Mouse (Mus musculus): Measurements from ENCODE around the gene Rif1.
A peak's percentile ranks its signal among the peaks of the same experiment; 100 is the strongest.

The Rif1 gene

DNA sequence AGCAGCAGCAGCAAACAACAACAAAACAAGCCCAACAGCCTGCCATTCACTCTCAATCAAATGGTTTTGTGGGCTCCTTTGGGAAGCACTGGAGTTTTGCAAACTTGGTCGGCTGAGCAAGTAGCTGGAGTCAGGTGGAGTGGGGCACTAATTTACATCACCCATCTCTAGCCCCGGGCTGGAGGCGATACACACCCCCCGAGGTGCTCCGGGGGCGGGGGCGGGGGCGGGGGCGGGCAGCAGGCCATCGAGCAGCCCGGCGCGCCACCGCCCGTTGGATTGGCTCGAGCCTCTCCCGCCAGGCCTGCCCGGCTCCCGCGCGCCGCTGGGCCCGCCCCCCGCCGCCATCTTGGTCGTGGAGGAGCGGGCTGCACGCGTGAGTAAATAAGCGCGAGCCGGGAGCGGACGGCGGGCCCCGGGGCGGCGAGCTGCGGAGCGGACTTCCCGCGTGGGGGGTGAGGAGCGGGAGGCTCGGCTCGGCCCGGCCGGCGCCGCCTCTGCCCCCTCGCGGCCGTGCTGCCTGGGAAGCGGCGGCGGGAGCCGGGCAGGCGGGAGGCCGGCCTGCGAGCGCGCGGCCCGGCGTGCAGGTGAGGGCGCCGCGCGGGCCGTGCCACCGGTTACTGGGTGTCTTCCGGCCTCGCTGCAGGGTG, at the start of gene Rif1:
Rif1 (plus strand) TSS at position 342 of the 650 bp plus-strand sequence.
- DNase-seq = peak; percentile 90

DNA sequence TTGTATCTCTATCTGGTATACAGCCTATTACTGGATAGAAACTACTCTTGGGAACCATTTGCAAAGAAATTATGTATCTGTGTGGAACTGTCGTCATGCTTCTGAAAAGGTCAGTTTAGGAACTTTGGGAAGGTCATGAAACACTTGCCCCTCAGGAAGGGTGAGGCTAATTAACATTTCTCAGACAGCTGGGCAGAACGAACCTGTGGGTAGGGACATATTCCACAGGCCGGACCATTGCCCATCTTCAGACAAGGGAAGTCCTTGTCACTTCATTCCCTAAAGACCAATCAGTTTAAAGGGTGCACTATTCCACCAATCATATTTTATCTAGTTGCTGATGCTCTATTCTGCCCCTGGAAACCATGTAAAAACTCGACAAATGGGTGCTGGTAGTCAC, 45.6 kb upstream of the Rif1 start:
- DNase-seq = no peak

DNA sequence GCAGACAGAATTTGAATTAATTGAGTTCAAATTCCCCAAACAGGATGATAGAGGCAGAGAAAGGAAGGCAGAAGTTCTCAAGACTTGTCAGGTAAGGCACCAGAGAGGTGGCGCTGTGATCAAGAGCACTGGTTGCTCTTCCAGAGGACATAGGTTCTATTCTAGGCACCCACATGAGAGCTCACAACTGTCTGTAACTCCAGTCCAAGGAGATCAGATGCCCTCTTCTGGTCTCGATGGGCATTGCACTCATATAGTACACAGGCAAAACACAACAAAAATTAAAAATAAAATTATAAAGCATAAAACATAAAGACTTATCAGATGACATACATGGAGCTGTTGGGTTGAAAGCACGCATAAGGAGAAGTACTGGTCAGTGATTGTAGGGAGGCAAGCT, 43.2 kb upstream of the Rif1 start:
- no peak for DNase-seq

DNA sequence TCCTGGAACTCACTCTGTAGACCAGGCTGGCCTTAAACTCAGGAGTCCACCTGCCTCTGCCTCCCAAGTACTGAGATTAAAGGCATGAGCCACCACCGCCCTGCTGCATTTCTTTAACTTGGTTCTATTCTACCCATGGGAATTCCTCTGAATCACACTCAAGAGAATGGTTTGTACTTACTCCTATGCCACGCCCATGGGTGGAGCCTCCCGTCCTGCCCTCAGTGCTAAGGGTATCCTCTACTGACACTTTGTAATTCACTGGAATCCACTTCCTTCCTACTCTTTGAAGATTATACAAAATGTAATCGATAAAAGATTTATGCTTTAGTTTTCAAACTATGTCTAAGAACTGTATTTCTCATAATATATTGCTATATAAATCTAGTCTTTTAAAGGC, 41.1 kb upstream of the Rif1 start:
- no peak for DNase-seq

DNA sequence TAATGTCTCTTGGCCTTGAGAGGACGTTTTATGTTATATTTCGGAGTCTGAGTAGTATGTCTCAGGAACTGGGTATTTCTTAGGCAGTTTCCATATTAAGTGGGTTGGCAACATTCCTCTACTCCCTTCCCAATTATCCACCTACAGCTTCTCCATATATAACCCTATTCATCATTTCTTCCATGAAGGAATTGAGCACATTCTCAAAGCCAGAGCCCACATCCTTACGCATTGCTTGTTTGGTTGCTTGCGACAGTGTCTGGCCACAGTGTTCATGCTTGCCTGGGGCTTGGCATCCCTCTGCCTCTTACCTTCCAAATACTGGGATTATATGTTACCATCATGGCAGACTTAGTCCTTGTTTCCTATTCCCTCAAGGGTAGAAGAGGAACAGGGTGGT, 38.0 kb upstream of the Rif1 start:
- DNase-seq = no peak

DNA sequence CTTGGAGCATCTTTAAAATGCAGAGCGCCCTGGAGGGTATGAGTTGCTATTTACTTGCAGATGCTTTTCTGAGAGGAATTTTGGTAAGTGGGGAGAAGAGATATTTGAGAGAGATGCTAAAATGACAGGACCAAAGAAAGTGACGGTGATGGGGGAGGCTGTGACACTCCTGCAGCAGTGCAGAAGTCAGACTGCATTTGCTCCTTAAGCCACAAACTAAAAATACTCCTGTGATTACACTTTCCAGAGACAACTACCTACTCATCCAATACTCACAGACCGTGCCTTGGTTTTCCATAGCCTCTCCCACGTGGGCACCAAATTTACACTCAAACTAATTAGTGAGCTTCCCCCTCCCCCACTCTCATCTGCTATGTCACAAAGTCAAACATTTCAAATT, 37.5 kb upstream of the Rif1 start:
- no peak for DNase-seq

DNA sequence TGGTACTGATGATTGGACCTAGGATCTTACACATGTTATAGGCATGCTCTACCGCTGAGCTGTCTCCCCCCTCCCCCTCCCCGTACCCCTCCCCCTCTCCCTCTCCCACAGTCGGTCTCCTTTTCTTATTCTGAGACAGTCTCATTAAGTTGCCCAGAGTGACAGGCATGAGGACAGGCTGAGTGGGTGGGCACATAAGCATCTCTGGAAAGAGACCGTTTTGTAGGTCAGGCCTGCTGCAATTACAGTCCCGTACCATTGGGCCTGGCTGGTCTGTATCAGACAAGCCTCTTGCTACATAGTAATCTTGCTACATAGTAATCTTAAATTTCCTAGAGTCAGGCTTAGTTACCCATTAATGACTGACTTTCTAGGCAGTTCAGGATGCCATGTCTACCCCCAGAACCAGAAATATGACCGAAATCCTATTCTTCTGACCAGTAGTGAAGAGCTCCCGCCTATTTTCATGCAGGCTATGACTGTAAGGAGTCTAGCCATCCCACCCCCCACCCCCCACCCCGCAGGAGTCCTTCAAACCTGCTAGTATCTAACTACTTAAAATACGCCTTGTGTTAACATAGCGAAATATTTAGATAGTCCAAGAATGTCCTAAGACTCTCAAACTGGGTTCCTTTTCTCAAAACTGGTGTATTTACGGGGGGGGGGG, 35.6 kb upstream of the Rif1 start:
- no peak for DNase-seq

DNA sequence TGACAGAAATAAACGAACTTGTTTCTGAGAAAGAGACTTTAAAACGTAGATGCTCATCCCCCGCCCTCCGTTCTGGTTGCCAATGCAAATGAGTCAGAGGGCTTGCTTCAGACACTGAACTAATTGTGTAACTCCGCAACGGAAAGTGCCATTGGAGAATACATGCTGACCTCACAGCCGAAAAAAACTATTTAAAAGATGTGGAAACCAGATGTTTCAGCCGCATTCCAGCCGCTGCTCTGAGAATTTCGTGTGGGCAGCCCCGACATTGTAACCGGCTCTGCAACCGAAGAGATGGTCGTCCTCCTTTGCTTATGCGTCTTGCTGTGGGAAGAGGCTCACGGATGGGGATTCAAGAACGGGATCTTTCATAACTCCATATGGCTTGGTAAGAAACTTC, 34.8 kb upstream of the Rif1 start, which contains the start of gene Tnfaip6:
Tnfaip6 (plus strand) TSS at position 128 of the 400 bp plus-strand sequence.
- DNase-seq = peak; percentile 17

DNA sequence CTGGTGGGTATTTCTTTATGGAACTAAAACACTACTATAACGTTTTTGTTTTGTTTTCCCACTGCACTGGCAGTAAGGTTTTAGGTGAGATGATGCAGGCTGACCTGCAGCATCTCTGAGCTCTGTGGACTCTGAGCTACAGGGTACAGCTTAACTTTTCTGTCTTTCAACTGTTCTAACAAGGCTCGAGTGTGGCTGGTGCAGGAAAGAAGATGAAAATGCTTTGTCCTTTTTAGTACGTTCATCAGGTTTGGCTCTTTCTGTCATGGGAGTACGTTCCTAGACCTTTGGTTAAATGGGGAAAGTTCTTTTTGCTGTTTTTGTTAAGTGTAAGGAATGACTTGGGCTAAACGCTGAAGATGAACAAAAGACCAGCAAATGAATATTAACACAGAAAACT, 34.1 kb upstream of the Rif1 start:
- no peak for DNase-seq

DNA sequence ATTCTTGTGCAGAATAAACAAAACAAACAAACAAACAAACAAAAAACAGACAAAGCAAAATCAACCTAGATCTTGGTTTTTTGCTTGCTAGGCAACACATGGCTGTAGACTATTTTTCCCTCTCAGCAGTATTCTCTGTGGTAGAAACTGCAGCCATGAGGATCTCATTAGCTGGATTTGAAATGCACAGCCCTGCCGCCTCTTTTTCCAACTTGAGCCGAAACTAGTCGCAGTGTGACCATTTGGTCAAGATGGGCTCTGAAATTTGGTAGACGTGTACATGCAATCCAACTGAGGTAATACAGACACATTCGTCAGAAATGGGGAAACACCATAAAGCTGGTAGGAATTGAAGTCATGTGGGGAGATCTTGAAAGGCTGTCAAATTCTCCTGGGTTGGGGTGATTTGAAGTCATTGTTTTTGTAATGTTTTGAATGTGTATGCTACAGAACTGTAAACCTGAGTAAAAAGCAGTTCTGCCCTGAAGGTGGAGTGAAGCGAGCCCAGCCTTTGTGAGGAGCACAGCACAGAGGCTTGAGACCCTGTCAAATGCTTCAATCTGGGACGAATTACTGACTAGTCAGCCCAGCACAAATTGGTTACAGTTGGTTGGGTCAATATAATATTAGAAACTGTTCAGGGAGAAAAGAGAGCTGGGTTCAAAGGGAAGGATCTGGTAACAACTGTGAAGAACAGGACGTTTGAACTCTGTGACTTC, 33.4 kb upstream of the Rif1 start:
- no peak for DNase-seq

DNA sequence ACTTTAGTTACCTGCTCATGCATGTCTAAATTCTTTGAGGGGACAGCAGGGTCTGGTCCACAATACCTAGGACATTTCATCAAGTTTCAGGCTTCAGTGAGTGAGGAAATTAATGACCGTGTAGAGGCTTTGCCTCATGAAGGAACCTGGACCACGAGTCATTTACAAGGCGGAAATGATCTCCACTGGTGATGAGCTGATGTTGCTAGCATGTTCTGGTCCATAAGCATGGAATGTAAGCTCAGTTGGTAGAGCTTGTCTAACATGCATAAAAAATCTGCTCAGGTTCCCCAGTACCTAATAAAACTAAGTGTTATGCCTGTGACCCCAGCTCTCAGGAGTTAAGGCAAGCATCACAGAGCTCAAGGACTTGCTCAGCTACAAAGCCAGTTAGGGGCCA, 30.5 kb upstream of the Rif1 start:
- no peak for DNase-seq

DNA sequence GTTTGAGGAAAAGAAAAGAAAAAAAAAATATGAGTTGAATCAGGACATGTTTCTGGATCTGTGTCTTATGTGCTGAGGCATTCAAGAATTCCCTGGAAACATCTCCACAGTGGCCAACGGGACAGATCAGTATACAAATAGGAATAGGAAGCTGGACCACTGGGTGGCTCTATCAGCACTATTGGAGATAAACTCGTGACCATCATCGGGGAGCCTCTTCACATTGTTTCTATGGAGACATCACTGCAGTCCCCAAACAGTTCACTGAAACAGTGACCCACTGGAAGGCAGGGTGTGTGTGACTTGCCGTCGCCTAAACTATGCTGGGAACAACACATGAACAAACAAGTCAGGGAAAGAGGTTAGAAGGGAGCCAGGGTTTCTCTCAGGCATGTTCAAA, 29.9 kb upstream of the Rif1 start:
- DNase-seq = peak; percentile 7

DNA sequence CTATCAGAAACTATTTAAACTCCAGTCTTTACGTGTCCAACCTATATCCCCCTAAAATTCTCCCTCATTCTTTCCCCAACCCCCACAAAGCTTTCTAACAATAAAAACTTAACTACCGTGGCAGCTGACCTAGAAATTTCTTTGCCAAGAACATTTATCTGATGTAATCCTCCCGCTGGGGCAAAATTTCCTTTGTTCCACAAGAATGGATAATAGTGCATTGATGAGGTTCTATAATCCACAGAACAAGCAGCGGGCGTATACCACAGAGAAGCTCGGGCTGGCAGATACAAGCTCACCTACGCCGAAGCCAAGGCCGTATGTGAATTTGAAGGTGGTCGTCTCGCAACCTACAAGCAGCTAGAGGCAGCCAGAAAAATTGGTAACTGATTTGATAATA, 29.1 kb upstream of the Rif1 start:
- no peak for DNase-seq

DNA sequence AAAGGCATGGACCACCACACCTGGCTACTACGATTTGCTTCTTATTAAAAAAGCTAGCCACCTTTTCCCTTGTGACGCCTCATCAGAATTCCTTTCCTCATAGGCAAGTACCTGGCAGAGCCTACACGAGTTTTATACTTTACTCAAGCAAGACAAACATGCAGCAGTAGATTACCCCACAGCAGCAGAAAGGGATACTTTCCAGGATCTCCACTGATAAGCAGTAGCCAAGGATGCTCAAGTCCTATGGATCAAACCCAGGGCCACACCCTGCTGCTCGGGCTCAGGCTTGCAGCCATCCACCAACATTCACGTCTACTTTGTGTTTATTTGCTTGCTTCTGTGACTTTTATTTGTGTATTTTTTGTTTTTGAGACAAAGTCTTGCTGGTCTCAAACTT, 26.6 kb upstream of the Rif1 start:
- DNase-seq = no peak

DNA sequence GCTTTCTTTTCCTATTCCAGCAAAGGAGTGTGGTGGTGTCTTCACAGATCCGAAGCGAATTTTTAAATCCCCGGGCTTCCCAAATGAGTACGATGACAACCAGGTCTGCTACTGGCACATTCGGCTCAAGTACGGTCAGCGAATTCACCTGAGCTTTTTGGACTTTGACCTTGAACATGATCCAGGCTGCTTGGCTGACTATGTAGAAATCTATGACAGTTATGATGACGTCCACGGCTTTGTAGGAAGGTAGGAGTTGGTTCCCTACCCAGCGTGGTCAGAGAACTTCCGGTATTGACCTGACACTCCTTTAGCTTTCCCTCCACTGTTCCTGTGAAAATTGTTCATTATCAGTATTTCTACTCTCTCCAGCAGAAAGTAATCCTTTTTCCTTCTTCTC, 21.8 kb upstream of the Rif1 start:
- no peak for DNase-seq

DNA sequence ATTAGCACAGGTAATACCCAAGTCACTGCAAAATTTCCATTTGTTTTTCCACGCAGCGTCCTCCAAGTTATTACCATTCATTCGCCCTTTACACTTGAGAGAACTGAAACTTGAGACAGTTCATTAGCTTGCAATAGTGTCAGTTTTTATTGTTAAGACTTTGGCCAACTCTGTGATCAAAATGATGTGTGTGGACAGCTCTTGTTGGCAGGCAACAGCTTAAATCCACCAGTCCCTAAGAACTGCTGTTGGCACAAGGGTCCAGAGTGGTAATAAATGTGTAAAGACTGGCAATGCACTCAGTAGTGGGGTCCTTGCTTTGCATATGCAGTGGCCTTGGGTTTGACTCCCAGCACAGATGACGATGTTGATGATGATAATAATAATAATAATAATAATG, 20.3 kb upstream of the Rif1 start:
- DNase-seq = no peak

DNA sequence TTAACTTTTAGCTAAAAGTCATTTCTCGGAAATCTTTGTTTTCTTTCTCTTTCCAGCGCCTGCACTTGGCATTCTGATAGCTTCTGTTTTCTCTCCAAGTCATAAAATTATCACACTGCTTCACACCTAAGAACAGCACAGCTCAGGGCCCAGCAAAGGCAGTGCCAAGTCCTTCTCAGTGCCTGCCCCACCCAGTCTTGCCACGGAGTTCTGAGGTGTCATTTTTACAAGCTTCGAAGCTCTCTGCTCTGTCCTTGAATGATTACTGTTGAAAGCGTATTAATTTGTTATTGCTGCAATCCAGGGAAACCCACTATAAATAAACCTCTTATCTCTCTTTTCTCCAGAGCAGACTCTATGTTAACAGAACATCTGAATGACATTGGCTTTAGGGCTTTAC, 19.1 kb upstream of the Rif1 start:
- DNase-seq = no peak

DNA sequence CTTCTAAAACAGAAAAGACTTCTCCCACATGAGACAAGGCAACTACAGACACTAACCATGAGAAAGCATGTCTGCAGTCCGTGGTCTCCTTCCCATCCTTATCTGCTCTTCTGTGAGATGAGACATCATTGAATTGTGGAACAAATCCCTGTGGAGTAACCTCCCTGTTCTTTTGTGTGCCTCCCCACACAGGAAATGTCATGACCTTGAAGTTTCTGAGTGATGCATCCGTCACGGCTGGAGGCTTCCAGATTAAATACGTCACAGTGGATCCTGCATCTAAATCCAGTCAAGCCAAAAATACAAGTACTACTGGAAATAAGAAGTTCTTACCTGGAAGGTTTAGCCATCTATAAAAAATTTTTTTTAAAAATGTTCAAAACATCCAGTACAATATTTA, 17.0 kb upstream of the Rif1 start:
- no peak for DNase-seq

DNA sequence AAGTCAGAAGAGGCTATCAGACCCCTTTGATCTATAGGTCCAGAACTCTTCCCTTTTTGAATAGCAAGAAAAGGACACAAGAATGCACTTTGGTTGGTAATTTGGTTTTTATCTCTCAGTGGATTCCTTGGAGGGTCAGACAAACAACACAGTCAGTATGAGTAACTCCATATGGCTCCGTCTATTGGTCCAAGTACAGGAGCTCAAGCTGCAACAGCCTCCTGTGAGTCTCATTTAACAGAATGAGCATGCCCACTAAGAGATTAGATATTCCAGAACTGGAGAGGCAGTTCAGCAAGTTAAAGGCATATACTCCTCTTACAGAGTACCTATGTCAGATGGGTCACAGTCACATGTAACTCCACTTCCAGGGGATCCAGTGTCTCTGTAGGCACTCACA, 15.5 kb upstream of the Rif1 start:
- DNase-seq = no peak

DNA sequence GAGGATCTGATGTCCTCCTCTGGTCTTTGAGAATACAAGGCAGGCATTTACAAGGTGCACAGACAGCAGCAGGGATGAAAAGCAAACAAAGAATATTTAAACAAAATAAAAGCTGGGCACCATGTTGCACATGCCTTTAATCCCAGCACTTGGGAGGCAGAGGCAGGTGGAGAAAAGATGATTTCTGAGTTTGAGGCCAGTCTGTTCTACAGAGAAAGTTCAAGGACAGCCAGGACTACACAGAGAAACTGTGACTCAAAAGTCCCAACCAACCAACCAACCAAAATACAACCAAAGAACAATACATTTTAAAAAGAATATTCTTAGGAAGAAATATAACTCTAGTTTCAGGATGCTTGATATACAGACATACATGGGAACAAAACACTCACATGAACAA, 15.0 kb upstream of the Rif1 start:
- no peak for DNase-seq

DNA sequence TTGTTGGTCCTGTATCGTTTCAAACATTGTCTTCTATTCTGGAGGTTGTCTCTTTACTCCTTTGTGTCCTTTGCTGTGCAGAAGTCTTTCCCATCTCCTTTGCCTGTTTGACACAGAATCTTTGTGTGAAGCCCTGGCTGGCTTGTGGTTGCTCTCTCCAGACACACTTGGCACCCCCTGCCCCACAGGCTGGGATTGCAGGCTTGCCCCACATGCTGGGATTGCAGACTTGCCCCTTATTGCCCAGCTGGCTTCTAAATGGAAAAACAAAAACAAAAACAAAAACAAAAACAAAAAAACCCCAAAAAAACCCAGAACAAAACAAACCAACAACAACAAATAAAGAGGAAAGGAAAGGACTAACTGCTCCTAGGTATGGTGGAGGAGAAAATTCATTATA, 4.0 kb upstream of the Rif1 start:
- no peak for DNase-seq

DNA sequence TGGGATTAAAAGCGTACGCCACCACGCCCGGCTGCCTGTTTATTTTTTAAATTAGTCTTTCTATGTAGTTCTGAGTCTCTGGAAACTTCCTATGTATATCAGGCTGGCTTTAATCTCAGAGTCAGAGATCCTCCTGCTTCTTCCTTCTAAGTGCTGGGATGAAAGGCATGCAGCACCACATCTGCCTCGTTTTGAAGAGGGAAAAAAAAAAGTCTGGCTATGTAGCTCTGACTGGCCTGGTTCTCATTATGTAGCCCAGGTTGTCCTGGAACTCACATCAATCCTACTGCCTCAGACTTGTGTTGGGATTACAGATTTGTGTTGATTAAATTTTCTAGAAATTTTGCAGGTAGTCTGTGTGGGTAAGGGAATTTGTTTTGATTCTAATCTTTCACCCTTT, 1.8 kb upstream of the Rif1 start:
- DNase-seq = no peak

DNA sequence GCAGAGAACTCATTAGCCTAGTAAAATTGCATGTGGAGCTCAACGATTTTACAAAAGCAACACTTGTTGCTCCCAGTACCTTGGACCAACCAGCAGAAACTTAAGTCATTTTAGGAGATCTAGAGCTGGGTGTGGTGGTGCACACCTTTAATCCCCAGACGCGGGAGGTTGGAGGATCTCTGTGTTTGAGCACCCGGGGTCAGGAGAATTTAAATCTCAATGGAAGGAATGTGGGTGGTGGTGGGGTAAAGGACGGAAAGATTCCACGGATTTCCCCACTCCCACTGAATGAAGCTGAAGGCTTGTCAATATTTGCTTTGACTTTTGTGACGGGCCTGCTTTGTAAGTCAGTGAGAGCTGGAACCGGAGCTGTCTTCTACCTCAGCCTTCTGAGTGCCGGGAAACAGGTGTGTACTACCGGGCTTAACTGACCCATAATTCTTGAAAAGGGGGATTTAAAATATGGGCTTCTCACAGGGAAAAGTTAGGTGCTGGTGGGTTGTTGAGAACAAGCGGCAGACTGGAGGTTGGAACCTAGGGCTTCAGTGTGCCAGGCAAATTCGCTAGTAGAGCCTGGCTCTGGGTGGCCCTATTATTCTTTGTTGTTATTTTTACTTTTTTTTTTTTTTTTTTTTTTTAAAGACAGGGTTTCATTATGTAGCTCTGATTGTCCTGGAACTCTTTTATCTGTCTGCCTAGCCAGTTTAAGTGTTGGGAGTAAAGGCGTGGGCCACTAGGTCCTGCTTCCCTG, 1.2 kb upstream of the Rif1 start:
- peak; percentile 34 for DNase-seq

DNA sequence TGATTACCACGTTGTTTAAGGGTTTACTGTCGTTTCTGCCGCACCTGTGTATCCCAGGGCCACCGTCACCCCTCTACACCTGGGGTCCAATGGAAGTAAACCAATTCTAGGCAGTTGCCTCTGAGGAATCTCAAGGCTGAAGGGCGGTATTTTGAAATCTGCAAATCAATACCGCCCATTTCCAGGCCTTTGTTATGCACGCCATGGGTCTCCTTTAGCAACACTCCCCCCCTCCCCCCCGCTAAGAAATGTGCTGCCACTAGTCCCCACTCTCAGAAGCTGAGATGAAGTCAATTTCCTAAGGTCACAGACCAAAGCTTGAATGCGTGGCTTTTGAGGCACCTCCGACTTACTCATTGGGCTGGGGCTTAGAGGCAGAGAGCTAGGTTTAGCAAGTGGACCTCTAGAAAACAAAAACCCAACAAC, 554 bp upstream of the Rif1 start:
- DNase-seq = peak; percentile 45

All from cerebellum, adult 9-11 months (tissue).